Mouse (Mus musculus) stomach, embryonic 14.5 days (tissue): ENCODE data around the gene Ccn1. TPM values are rescaled to one million over a fixed set of nuclear protein-coding genes. Genes with fewer than 3 reads are reported as not detected.

Source experiments
- ATAC-seq: fragments of 200-750 bp; cut with Nextera tagmentation; 2 replicates; pipeline ENCODE4 v1.8.0; 2017; ENCODE audit warnings: low read depth, moderate TSS enrichment; ENCODE audit not compliant: insufficient number of reproducible peaks, insufficient read depth, low FRiP score
- H3K27ac ChIP-seq: fragments of 300-500 bp; sonication (generic); 2 replicates; pipeline ENCODE4 v1.5.1; 2014; ENCODE audit warnings: mild to moderate bottlenecking, low read length, moderate library complexity, mixed read lengths
- H3K27me3 ChIP-seq: fragments of 300-500 bp; sonication (generic); 2 replicates; pipeline ENCODE4 v1.6.1; 2014; ENCODE audit warnings: low read length, control low read depth, mixed read lengths; ENCODE audit not compliant: control insufficient read depth, insufficient read depth
- H3K36me3 ChIP-seq: fragments of 300-500 bp; sonication (generic); 2 replicates; pipeline ENCODE4 v1.6.1; 2014; ENCODE audit warnings: mild to moderate bottlenecking, control low read depth, low read length, moderate library complexity, mixed read lengths; ENCODE audit not compliant: control insufficient read depth, insufficient read depth
- H3K4me1 ChIP-seq: fragments of 300-500 bp; sonication (generic); 2 replicates; pipeline ENCODE4 v1.6.1; 2014; ENCODE audit warnings: low read length, control low read depth, mixed read lengths; ENCODE audit not compliant: control insufficient read depth, insufficient read depth
- H3K4me2 ChIP-seq: fragments of 300-500 bp; sonication (generic); replicated peaks from 2 replicates; pipeline ENCODE4 v1.6.1; 2014; ENCODE audit warnings: low read depth, low read length, control low read depth
- H3K4me3 ChIP-seq: fragments of 300-500 bp; sonication (generic); 2 replicates; pipeline ENCODE4 v1.5.1; 2014; ENCODE audit warnings: low read depth, low read length, control low read depth
- H3K9ac ChIP-seq: fragments of 300-500 bp; sonication (generic); replicated peaks from 2 replicates; pipeline ENCODE4 v1.6.1; 2014; ENCODE audit warnings: low read depth, mild to moderate bottlenecking, control low read depth, low read length, moderate library complexity, mixed read lengths
- H3K9me3 ChIP-seq: fragments of 300-500 bp; sonication (generic); 2 replicates; pipeline ENCODE4 v1.6.1; 2016; ENCODE audit warnings: low read depth, low read length, control low read depth; ENCODE audit not compliant: control insufficient read depth
- WGBS: fragments of 180-500 bp; shearing (Covaris S2); extraction: QIAGEN DNeasy Blood & Tissue Kit; methylation state at CpG from one replicate; pipeline ENCODE4 v1.1.7; 2014; 5-methylcytosine and 5-hydroxymethylcytosine counted together
- polyA plus RNA-seq: library from polyadenylated mRNA; unstranded; fragments of >200 nt; fragmentation: Nextera tagmentation; extraction: Ambion mirVana; gene quantifications from 2 replicates; pipeline ENCODE4 v1.2.1, GENCODE M21; 2014

Ccn1 gene
- polyA plus RNA-seq, result 20.9 and 25.8 TPM in 2 replicates

DNA sequence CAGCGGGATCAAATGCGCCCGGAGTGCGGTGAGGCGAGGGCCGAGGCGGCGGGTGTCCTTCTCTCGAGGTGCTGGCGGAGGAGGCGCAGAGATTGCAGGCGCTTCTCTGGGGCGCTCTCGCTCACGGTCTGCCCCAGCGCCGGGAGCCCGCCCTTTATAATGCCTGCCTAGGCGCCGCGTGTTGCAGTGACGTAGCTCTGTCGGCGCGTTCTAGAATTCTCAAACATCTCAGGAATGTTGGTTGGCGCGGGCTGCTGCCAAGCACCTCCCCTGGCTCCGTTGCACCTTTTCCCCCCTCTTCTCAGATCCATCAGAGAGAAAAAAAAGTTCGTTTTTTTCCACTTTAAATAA lies at the start of gene Ccn1:
Gene Ccn1 (minus strand): TSS at position 130 of the 351 bp plus-strand sequence.
- Histone ChIP-seq H3K36me3 (no peaks in the 10 kb centered on the region; the same call in 1 of the 2 replicates), H3K4me2 (peak within 1 kb of the TSS; percentile 80), H3K27me3 (no peaks in the 10 kb centered on the region), H3K27ac (peak within 1 kb of the TSS; percentile 91), H3K4me1 (peaks cover 40% of the 10 kb centered on the region; the same call in 1 of the 2 replicates), H3K9ac (peak within 1 kb of the TSS; percentile 86), H3K9me3 (no peaks in the 10 kb centered on the region), H3K4me3 (peak within 1 kb of the TSS; percentile 66)
- ATAC-seq, result peak; percentile 69
- WGBS, result under 1% methylated on average over 28 of the region's 29 CpGs

GRCm38 (mm10) chr3:145693361-145693760 lies 43.6 kb upstream of the Ccn1 start:
- no peak overlapping the region for H3K9ac ChIP-seq
- no peak overlapping the region for H3K4me3 ChIP-seq
- no peak for ATAC-seq
- H3K27ac ChIP-seq, result no peak overlapping the region
- no peak overlapping the region for H3K4me2 ChIP-seq
- WGBS, result 82% methylated on average over 2 of the region's 2 CpGs
- H3K27me3 ChIP-seq, result no peaks in the 10 kb centered on the region
- H3K4me1 ChIP-seq, result no peaks in the 10 kb centered on the region; the same call in 1 of the 2 replicates
- no peaks in the 10 kb centered on the region for H3K9me3 ChIP-seq
- no peaks in the 10 kb centered on the region for H3K36me3 ChIP-seq

DNA sequence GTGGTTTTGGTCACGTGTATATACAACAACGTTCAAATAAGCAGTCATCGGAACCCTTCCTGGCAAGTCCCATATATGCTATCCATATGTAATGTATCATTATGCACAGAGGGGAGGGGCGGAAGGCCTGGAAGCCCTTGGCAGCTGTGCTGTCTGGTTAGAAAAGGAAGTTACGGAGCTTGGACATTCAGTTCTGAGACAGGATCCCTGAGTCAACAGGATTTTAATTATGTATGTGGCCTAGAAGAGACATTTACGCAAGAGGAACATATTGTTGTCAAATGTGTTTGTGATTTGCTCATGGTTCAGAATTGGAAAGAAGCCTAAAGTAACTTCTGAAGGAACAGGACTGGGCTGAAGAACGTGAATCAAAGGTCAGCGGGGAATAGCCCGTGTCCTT lies 42.3 kb upstream of the Ccn1 start:
- no peaks in the 10 kb centered on the region; the same call in 1 of the 2 replicates for H3K4me1 ChIP-seq
- no peaks in the 10 kb centered on the region for H3K9me3 ChIP-seq
- no peaks in the 10 kb centered on the region for H3K27me3 ChIP-seq
- 67% methylated on average over 9 of the region's 9 CpGs for WGBS
- no peaks in the 10 kb centered on the region for H3K36me3 ChIP-seq
- H3K9ac ChIP-seq, result no peak overlapping the region
- H3K4me3 ChIP-seq, result no peak overlapping the region
- H3K4me2 ChIP-seq, result no peak overlapping the region
- peak; percentile 61; the same call in 1 of the 2 replicates for ATAC-seq
- H3K27ac ChIP-seq, result no peak overlapping the region

DNA sequence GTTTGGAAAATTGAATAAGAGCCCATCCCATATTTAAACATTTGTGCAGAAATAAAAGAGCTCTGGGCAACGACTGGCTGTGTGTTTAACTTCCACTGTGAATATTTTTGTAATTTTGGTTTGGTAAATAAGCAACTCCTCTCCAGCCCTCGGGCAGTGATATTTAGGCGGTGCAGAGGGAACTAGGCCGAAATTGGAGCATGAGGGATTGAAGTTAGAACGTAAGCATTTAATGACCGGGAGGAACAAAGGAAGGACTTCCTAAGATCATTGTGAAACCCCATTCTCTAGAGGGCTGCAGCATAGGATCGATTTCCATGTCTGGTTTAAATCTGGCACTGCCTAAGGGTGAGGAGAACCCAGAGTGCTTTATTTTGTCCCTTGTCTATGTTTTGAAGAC lies 41.6 kb upstream of the Ccn1 start:
- ATAC-seq, result no peak
- WGBS, result 61% methylated on average over 7 of the region's 7 CpGs
- Histone ChIP-seq H3K9ac (no peak overlapping the region), H3K27ac (no peak overlapping the region; the same call in 1 of the 2 replicates), H3K9me3 (no peaks in the 10 kb centered on the region), H3K27me3 (no peaks in the 10 kb centered on the region), H3K4me2 (no peak overlapping the region), H3K36me3 (no peaks in the 10 kb centered on the region), H3K4me3 (no peak overlapping the region), H3K4me1 (no peaks in the 10 kb centered on the region; the same call in 1 of the 2 replicates)

- Histone ChIP-seq H3K4me1 (peaks cover 5% of the 10 kb centered on the region; the same call in 1 of the 2 replicates), H3K27ac (no peak overlapping the region), H3K36me3 (no peaks in the 10 kb centered on the region), H3K9me3 (no peaks in the 10 kb centered on the region), H3K4me3 (no peak overlapping the region), H3K27me3 (no peaks in the 10 kb centered on the region), H3K9ac (no peak overlapping the region), H3K4me2 (no peak overlapping the region)
- no peak for ATAC-seq
- WGBS, result 89% methylated on average over 9 of the region's 9 CpGs
These were observed 39.5 kb upstream of the Ccn1 start for GRCm38 (mm10) chr3:145689271-145689670.

DNA sequence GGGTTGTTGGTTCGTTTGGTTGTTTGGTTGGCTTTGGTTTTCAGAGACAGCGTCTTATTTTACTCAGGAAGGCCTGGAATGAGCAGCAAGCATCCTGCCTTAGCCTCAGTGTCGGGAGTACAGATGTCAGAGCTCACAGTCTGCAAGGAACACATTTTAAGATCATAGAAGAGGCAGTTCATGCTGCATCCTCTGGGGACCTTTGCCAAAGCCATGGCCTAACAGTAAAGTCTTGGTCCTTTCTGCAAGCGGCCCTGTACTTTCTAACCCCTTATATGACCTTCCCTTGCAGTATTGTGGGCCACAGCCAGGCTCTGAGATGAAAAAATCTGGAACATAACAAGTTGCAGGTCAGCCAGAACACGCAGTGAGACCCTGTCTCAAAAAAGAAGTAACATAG lies 38.1 kb upstream of the Ccn1 start:
- Histone ChIP-seq H3K36me3 (no peaks in the 10 kb centered on the region), H3K9ac (no peak overlapping the region), H3K27me3 (no peaks in the 10 kb centered on the region), H3K4me2 (no peak overlapping the region), H3K9me3 (no peaks in the 10 kb centered on the region), H3K27ac (no peak overlapping the region), H3K4me3 (no peak overlapping the region), H3K4me1 (peaks cover 5% of the 10 kb centered on the region; the same call in 1 of the 2 replicates)
- no peak for ATAC-seq
- WGBS, result 61% methylated on average over 5 of the region's 5 CpGs

DNA sequence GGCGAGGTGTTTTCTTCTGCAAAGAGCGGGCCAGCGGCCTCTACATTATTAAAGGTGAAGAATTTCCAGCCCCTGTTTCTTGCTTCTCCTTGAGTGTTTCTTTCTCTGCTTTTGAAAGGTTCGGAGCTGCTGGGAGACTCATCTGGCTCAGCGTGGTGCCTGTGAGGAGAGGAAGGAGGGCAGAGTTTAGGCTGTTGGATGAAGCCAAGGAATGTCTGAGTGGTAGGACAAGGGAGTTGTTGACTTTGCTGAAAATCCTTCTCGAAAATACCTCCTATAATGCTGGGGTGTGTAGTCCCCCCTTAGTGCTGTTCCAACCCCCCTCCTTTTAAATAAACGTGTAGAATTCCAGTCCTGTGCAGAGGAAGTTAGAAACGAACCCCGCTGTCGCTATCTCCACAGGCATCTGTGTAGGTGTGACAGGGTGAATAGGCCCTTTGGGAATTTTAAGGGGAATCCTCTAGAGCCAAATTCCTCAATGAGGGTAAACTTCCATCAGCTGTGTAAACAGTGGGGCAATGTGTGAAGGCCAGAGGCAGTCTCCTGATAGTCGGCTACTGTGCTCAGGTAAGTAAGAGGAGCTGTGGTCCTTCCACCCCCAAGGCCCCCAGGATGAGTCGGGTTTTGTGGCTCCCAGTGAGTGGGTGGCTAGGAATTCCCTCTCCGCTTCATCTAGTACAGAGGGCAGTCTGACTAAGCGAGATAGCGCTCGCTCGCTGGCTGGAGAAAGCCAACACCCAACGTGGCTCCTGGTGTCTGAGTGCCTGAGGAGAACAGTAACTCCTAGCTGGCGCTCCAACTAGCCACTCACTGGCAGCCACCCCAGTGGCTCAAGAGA lies 35.0 kb upstream of the Ccn1 start:
- WGBS, result 39% methylated on average over 19 of the region's 19 CpGs
- H3K36me3 ChIP-seq, result no peaks in the 10 kb centered on the region
- no peak for ATAC-seq
- H3K4me1 ChIP-seq, result 0 out of 2 replicates have a peak, but pooled peaks cover 5% of the 10 kb centered on the region
- no peak overlapping the region for H3K27ac ChIP-seq
- no peak overlapping the region for H3K9ac ChIP-seq
- no peak overlapping the region for H3K4me3 ChIP-seq
- H3K27me3 ChIP-seq, result no peaks in the 10 kb centered on the region
- no peak overlapping the region for H3K4me2 ChIP-seq
- H3K9me3 ChIP-seq, result no peaks in the 10 kb centered on the region

DNA sequence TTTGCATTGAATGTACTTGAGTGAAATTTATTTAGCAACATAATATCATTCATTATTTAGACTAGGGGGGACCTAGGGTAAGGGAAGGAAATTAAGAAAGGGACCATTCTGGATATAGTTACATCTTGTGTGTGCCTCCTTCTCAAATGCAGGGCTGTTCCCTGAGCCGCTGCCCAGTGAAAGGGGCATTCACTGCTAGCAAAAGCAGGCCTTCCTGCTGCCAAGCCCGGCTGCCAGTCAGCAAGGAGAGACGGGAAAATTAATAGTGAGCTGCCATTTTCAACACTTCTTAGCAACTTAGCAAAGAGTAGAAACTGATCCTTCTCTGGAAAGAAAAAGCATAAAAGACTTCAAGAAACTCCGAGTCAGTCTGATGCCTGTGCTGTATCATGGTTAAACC lies 34.4 kb upstream of the Ccn1 start:
- H3K9me3 ChIP-seq, result no peaks in the 10 kb centered on the region
- no peaks in the 10 kb centered on the region for H3K27me3 ChIP-seq
- 0 out of 2 replicates have a peak, but pooled peaks cover 5% of the 10 kb centered on the region for H3K4me1 ChIP-seq
- H3K9ac ChIP-seq, result no peak overlapping the region
- H3K27ac ChIP-seq, result no peak overlapping the region
- no peaks in the 10 kb centered on the region for H3K36me3 ChIP-seq
- no peak overlapping the region for H3K4me3 ChIP-seq
- no peak for ATAC-seq
- no peak overlapping the region for H3K4me2 ChIP-seq
- 61% methylated on average over 4 of the region's 4 CpGs for WGBS
